Mouse (Mus musculus): ENCODE results near the gene Pttg1ip. TPM values are rescaled to one million over a fixed set of nuclear protein-coding genes. Genes with fewer than 3 reads are reported as not detected.

Pttg1ip gene
- polyA plus RNA-seq, 1 experiment from 2014 or later: 132 TPM

MicroRNAs encoded within 50 kb of the gene (microRNA counts, 519-probe panel; counts per million panel counts)
- microRNA mmu-miR-1930: 1,806 counts per million, percentile 14 among the panel's probes with 10 or more counts

Small RNA genes lying within 50 kb of the gene (microRNA-seq; reads per million reads assigned to microRNA genes)
- 10.2 reads per million, percentile 27 among the genes with 10 or more reads in this experiment for gene Mir1930

Other genes starting within 250 kb of the Pttg1ip start
- gene Adarb1, start 163.4 kb upstream of the Pttg1ip start, polyA plus RNA-seq (2015; fragmentation: Nextera tagmentation; extraction: Ambion mirVana): 11.7 and 15.3 TPM in 2 replicates
- 23.2 and 24.5 TPM in 2 replicates for gene Fam207a, start 65.9 kb upstream of the Pttg1ip start, polyA plus RNA-seq (2015; fragmentation: Nextera tagmentation; extraction: Ambion mirVana)
- gene Itgb2, start 51.5 kb upstream of the Pttg1ip start, polyA plus RNA-seq (2015; fragmentation: Nextera tagmentation; extraction: Ambion mirVana): 4.7 and 8.7 TPM in 2 replicates
- 157 and 170 TPM in 2 replicates for gene Sumo3, start 24.4 kb downstream of the Pttg1ip start, polyA plus RNA-seq (2015; fragmentation: Nextera tagmentation; extraction: Ambion mirVana)
- gene Gm49325, start 24.5 kb downstream of the Pttg1ip start, polyA plus RNA-seq (2015; fragmentation: Nextera tagmentation; extraction: Ambion mirVana): 4.6 TPM in 1 of 2 replicates, not detected in the other
- gene Ube2g2, start 40.6 kb downstream of the Pttg1ip start, polyA plus RNA-seq (2015; fragmentation: Nextera tagmentation; extraction: Ambion mirVana): 85.4 and 91.0 TPM in 2 replicates
- gene Tspear, start 104.8 kb downstream of the Pttg1ip start, polyA plus RNA-seq (2015; fragmentation: Nextera tagmentation; extraction: Ambion mirVana): 0.10 and 0.28 TPM in 2 replicates
- gene Gm19402, start 109.0 kb downstream of the Pttg1ip start, polyA plus RNA-seq (2015; fragmentation: Nextera tagmentation; extraction: Ambion mirVana): not detected in 2 replicates
- gene Gm9508, start 115.5 kb downstream of the Pttg1ip start, polyA plus RNA-seq (2015; fragmentation: Nextera tagmentation; extraction: Ambion mirVana): not detected in 2 replicates
- gene Gm10272, start 124.9 kb downstream of the Pttg1ip start, polyA plus RNA-seq (2015; fragmentation: Nextera tagmentation; extraction: Ambion mirVana): not detected in 2 replicates
- not detected in 2 replicates for gene Gm10024, start 129.7 kb downstream of the Pttg1ip start, polyA plus RNA-seq (2015; fragmentation: Nextera tagmentation; extraction: Ambion mirVana)
- gene Gm10142, start 134.1 kb downstream of the Pttg1ip start, polyA plus RNA-seq (2015; fragmentation: Nextera tagmentation; extraction: Ambion mirVana): not detected in 2 replicates
- not detected in 2 replicates for gene Krtap12-1, start 138.9 kb downstream of the Pttg1ip start, polyA plus RNA-seq (2015; fragmentation: Nextera tagmentation; extraction: Ambion mirVana)
- gene Gm10100, start 144.8 kb downstream of the Pttg1ip start, polyA plus RNA-seq (2015; fragmentation: Nextera tagmentation; extraction: Ambion mirVana): not detected in 2 replicates
- gene Gm18596, start 160.9 kb downstream of the Pttg1ip start, polyA plus RNA-seq (2015; fragmentation: Nextera tagmentation; extraction: Ambion mirVana): not detected in 2 replicates
- not detected in 2 replicates for gene Gm9736, start 169.6 kb downstream of the Pttg1ip start, polyA plus RNA-seq (2015; fragmentation: Nextera tagmentation; extraction: Ambion mirVana)
- gene Gm3233, start 178.0 kb downstream of the Pttg1ip start, polyA plus RNA-seq (2015; fragmentation: Nextera tagmentation; extraction: Ambion mirVana): not detected in 2 replicates
- gene Gm3238, start 189.6 kb downstream of the Pttg1ip start, polyA plus RNA-seq (2015; fragmentation: Nextera tagmentation; extraction: Ambion mirVana): not detected in 2 replicates
- gene Gm7138, start 195.2 kb downstream of the Pttg1ip start, polyA plus RNA-seq (2015; fragmentation: Nextera tagmentation; extraction: Ambion mirVana): not detected in 2 replicates
- not detected in 2 replicates for gene Gm3250, start 200.8 kb downstream of the Pttg1ip start, polyA plus RNA-seq (2015; fragmentation: Nextera tagmentation; extraction: Ambion mirVana)
- gene Gm7137, start 206.5 kb downstream of the Pttg1ip start, polyA plus RNA-seq (2015; fragmentation: Nextera tagmentation; extraction: Ambion mirVana): not detected in 2 replicates
- gene Gm9639, start 213.4 kb downstream of the Pttg1ip start, polyA plus RNA-seq (2015; fragmentation: Nextera tagmentation; extraction: Ambion mirVana): not detected in 2 replicates
- gene Gm19668, start 217.4 kb downstream of the Pttg1ip start, polyA plus RNA-seq (2015; fragmentation: Nextera tagmentation; extraction: Ambion mirVana): not detected in 2 replicates
- not detected in 2 replicates for gene Gm9507, start 230.1 kb downstream of the Pttg1ip start, polyA plus RNA-seq (2015; fragmentation: Nextera tagmentation; extraction: Ambion mirVana)
- not detected in 2 replicates for gene Gm2696, start 233.0 kb downstream of the Pttg1ip start, polyA plus RNA-seq (2015; fragmentation: Nextera tagmentation; extraction: Ambion mirVana)
- gene Krtap10-4, start 245.4 kb downstream of the Pttg1ip start, polyA plus RNA-seq (2015; fragmentation: Nextera tagmentation; extraction: Ambion mirVana): not detected in 2 replicates

All from heart, embryonic 16.5 days (tissue).